Mouse (Mus musculus): ENCODE measurements around the gene Tmigd3.

GRCm38 (mm10) chr3:105927561-105928194 is 57.0 kb downstream of the Tmigd3 start:
- no peak for TF ChIP-seq CTCF (IDR thresholded peaks at IDR 0.05; ENCODE audit: low read depth)
- no peak for TF ChIP-seq EP300 (IDR thresholded peaks at IDR 0.05; ENCODE audit: low read depth)
